Mouse (Mus musculus) bone marrow, adult 2 months (tissue): ENCODE measurements around the gene Dnah17.

ENCODE experiments used
- CTCF ChIP-seq: fragments of 200-500 bp; IDR thresholded peaks from 2 replicates; pipeline ENCODE4 v1.5.1; 2011; ENCODE audit warnings: low read length, control low read depth; ENCODE audit not compliant: control insufficient read depth, insufficient read depth
- POLR2A ChIP-seq: fragments of 200-500 bp; IDR thresholded peaks from 2 replicates; pipeline ENCODE4 v1.6.1; 2011; ENCODE audit warnings: low read depth, mild to moderate bottlenecking, control low read depth, low read length, borderline replicate concordance; ENCODE audit not compliant: control insufficient read depth

DNA sequence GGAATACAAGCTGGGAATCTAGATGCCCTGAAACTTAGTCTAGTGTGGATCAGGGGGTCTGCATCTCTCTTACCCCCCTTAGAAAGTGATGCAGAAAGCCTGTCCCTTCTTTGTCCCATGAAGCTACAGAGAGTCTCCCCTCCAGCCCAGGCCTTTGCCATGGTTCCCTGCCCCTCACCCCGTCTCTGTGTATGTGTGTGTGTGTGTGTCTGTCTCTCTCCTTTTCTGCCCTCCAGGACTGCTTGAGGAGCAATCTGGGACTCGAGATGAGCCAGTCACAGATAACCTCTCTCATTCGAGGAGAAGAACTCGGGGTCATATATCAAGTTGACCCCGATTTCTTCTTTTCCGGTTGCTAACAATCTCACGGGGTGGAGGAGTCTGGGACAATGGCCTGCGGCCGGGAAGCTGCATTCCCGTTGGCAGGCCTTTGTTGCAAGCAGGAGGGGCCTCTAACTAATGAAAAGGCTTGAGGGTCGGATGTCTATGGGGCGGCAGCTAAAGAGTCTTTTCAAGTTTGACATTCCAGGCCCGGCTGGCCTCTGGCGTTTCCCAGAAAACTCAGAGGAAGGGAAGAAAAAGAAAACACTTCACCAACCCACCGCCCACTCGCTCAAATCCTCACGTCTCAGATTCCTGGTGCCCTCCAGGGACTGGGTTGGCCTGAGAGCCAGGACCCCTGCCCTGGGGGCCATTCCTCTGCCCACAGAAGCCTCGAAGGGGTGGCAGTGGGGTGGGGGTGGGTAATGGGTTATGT is 155.0 kb downstream of the Dnah17 start:
- no peak for TF ChIP-seq POLR2A
- no peak for TF ChIP-seq CTCF
